Mouse (Mus musculus) limb, embryonic 12.5 days (tissue): ENCODE measurements around the gene Ubash3b. TPM values are rescaled to one million over a fixed set of nuclear protein-coding genes. Genes with fewer than 3 reads are reported as not detected.

Source experiments
- ATAC-seq: fragments of 200-750 bp; cut with Nextera tagmentation; 2 replicates; pipeline ENCODE4 v1.8.0; 2017; ENCODE audit warnings: low read depth, moderate TSS enrichment; ENCODE audit not compliant: insufficient number of reproducible peaks, insufficient read depth, low FRiP score, low TSS enrichment
- H3K27ac ChIP-seq: fragments of 300-500 bp; sonication (generic); 2 replicates; pipeline ENCODE4 v1.5.1; 2016; ENCODE audit warnings: mild to moderate bottlenecking, moderate library complexity
- H3K27me3 ChIP-seq: fragments of 300-500 bp; sonication (generic); 2 replicates; pipeline ENCODE4 v1.6.1; 2016; ENCODE audit warnings: mild to moderate bottlenecking, moderate library complexity
- H3K36me3 ChIP-seq: fragments of 300-500 bp; sonication (generic); 2 replicates; pipeline ENCODE4 v1.6.1; 2016; ENCODE audit warnings: mild to moderate bottlenecking, moderate library complexity
- H3K4me1 ChIP-seq: fragments of 300-500 bp; sonication (generic); replicated peaks from 2 replicates; pipeline ENCODE4 v1.6.1; 2016
- H3K4me2 ChIP-seq: fragments of 300-500 bp; sonication (generic); 2 replicates; pipeline ENCODE4 v1.6.1; 2016; ENCODE audit warnings: mild to moderate bottlenecking, moderate library complexity
- H3K4me3 ChIP-seq: fragments of 300-500 bp; sonication (generic); replicated peaks from 2 replicates; pipeline ENCODE4 v1.5.1; 2016; ENCODE audit warnings: mild to moderate bottlenecking
- H3K9ac ChIP-seq: fragments of 300-500 bp; sonication (generic); replicated peaks from 2 replicates; pipeline ENCODE4 v1.6.1; 2016; ENCODE audit warnings: mild to moderate bottlenecking, moderate library complexity
- H3K9me3 ChIP-seq: fragments of 300-500 bp; sonication (generic); 2 replicates; pipeline ENCODE4 v1.6.1; 2016; ENCODE audit warnings: mild to moderate bottlenecking, moderate library complexity
- WGBS: fragments of 180-500 bp; shearing (Covaris S2); methylation state at CpG from one replicate; pipeline ENCODE4 v1.1.7; 2016; 5-methylcytosine and 5-hydroxymethylcytosine counted together
- polyA plus RNA-seq: library from polyadenylated mRNA; unstranded; fragments of >200 nt; fragmentation: Nextera tagmentation; extraction: Ambion mirVana; gene quantifications from 2 replicates; pipeline ENCODE4 v1.2.1, GENCODE M21; 2016

Ubash3b gene
- polyA plus RNA-seq, 1 experiment from 2014 or later, result 6.5 TPM

DNA sequence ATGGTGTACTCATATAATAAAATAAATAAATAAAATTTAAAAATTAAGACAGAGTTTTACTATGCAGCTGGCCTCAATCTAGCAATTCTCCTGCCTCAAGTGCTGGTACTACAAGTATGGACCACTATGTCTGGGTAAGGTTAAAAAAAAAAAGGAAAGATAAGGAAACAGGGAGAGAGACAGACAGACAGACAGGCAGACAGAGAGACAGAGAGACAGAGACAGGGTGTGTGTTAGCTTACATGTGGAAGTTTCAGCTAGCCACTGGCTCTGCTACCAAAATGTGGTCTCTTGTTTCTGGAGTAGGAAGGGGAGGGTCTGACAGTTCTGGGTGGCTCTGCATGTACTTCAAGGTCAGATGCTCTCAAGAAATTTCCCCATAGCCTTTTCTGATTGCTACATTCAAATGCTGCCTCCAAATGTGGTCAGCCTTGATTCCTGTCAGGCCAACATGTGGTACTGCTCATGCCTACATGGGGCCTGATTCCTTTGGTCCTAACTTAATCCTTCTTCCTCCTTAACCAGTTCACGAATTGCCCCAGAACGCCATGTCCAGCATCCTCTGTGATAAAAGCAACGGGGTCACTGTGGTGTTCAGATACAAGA lies 89.5 kb downstream of the Ubash3b start:
- WGBS, result 46% methylated on average over 3 of the region's 3 CpGs
- Histone ChIP-seq H3K4me3 (no peak overlapping the region), H3K36me3 (no peaks in the 10 kb centered on the region), H3K4me1 (peaks cover 36% of the 10 kb centered on the region), H3K9me3 (no peaks in the 10 kb centered on the region), H3K4me2 (no peak overlapping the region), H3K9ac (no peak overlapping the region), H3K27me3 (no peaks in the 10 kb centered on the region), H3K27ac (no peak overlapping the region)
- ATAC-seq, result no peak

DNA sequence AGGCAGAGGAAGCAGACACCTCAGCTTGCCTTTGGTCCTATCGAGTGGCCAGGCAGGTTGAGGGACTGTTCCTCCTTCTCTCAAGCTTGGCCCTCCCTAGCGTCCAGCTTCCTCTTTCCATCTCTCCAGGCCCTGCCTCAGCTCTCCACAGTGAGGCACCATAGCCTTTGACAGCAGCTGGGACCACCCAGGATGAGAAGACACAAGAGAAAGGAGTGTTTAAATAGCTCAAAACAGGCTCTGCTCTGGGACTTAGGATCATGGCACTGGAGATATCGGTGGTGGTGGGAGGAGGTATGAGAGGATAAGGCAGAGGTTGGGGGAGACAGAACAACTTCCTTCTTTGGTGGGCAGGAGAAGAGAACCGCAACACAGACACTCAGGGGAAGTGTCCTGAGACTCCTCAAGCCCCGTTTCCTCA lies 90.7 kb downstream of the Ubash3b start:
- no peak overlapping the region for H3K9ac ChIP-seq
- WGBS, result 63% methylated on average over 5 of the region's 5 CpGs
- H3K27ac ChIP-seq, result no peak overlapping the region
- H3K4me1 ChIP-seq, result peaks cover 29% of the 10 kb centered on the region
- no peaks in the 10 kb centered on the region for H3K9me3 ChIP-seq
- H3K4me3 ChIP-seq, result no peak overlapping the region
- H3K27me3 ChIP-seq, result no peaks in the 10 kb centered on the region
- H3K4me2 ChIP-seq, result no peak overlapping the region
- ATAC-seq, result no peak
- no peaks in the 10 kb centered on the region for H3K36me3 ChIP-seq

DNA sequence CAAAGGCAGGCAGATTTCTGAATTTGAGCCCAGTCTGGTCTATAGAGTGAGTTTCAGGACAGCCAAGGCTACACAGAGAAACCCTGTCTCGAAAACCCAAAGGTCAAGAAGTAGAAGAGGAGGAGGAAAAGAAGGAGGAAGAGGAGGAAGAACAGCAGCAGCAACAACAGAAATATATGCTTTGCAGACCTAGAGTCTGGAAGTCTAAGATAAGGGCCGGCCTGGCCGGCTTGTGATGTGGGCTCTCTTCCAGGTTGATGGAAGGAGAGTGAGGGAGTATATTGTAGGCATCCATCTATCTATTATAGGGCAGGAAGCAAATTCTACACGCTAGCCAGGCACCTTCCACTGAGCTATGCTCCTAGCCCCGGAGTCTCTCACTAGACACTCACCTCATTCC lies 92.0 kb downstream of the Ubash3b start:
- ATAC-seq, result no peak
- WGBS, result 93% methylated on average over 5 of the region's 5 CpGs

DNA sequence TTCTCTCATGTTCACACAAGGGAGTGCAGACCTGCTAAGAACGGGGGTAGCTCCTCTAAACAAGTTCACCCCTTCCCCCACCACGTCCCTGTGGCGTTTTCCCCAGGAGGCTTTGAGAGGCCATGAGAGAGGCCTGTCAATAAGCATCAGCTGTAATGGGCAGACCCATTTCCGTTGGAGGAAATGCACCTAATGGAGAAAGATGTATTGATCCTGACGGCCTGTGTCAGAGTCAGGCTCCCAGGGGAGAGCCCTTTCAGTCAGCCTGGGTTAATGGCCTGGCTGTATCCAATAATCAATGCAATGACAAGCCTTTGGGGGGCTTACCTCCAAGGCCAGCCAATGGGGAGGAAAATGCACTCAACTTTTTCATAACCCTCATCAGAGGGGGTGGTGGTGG lies 100.1 kb downstream of the Ubash3b start:
- no peaks in the 10 kb centered on the region for H3K36me3 ChIP-seq
- no peak overlapping the region for H3K27ac ChIP-seq
- peaks cover 16% of the 10 kb centered on the region for H3K4me1 ChIP-seq
- 24% methylated on average over 5 of the region's 5 CpGs for WGBS
- H3K27me3 ChIP-seq, result no peaks in the 10 kb centered on the region
- H3K9me3 ChIP-seq, result no peaks in the 10 kb centered on the region
- H3K9ac ChIP-seq, result no peak overlapping the region
- H3K4me2 ChIP-seq, result no peak overlapping the region
- ATAC-seq, result no peak
- no peak overlapping the region for H3K4me3 ChIP-seq

More for the DNA sequence above, 92.0 kb downstream of the Ubash3b start:
- no peaks in the 10 kb centered on the region for H3K36me3 ChIP-seq
- H3K4me1 ChIP-seq, result peaks cover 29% of the 10 kb centered on the region
- H3K9ac ChIP-seq, result no peak overlapping the region
- no peaks in the 10 kb centered on the region for H3K9me3 ChIP-seq
- no peak overlapping the region for H3K4me3 ChIP-seq
- no peaks in the 10 kb centered on the region for H3K27me3 ChIP-seq
- no peak overlapping the region for H3K27ac ChIP-seq
- H3K4me2 ChIP-seq, result no peak overlapping the region

DNA sequence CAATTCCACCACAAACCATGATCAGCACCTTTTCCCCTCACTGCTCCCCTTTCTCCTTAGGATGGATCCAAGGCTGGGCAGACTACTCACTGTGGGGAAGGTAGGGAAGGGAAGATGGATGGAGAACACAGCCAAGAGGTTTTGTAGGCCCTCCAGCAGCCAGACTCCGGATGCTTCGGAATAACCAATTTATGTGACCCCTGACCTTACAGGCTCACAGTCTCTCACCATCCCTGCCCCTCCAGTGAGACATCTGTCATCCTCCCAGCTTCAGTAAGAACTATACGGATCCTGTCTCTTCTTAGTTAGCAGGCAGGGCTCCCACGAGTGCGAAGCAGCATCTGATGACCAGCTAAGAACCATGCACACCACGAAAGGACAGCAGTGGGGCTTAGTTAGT lies 100.9 kb downstream of the Ubash3b start:
- ATAC-seq, result no peak
- Histone ChIP-seq H3K36me3 (no peaks in the 10 kb centered on the region), H3K9ac (no peak overlapping the region), H3K27me3 (no peaks in the 10 kb centered on the region), H3K4me2 (no peak overlapping the region), H3K9me3 (no peaks in the 10 kb centered on the region), H3K27ac (no peak overlapping the region), H3K4me3 (no peak overlapping the region), H3K4me1 (peaks cover 16% of the 10 kb centered on the region)
- WGBS, result 77% methylated on average over 6 of the region's 6 CpGs

DNA sequence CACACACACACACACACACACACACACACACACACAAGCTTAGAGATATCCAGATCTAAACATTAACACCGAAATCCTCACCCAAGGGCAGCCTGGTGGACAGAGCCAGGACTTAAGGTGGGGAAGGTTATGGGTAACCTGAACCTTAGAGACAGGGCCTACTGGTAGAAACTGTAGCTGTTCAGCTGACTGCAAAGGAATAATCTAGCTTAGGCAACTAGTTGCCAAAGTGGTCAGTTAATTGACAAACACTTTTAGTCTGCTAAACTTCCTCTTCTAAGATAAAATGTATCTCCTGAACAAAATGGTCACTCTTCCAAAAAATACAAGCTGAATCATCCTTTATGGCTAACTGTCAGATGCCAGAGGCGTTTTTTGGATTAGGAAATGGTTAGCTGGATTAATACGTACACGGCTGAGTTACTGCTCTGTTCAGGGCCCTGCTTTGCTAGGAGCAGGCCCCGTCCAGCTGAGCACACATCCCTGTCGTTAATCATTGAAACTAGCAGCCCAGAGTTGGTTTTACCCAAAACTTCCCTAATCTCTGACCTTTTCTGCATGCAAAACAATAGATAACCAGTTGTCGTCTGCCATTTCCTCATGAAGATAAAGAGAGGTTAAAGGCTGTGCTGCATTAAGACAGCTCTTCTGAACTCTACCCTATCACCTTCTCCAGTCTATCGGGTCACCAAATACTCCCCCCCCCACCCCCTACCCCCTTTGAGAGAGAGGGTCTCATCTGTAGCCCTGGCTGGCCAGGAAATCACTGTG lies 102.5 kb downstream of the Ubash3b start:
- Histone ChIP-seq H3K27ac (no peak overlapping the region), H3K4me3 (no peak overlapping the region), H3K27me3 (no peaks in the 10 kb centered on the region), H3K4me1 (peaks cover 16% of the 10 kb centered on the region), H3K4me2 (no peak overlapping the region), H3K9ac (no peak overlapping the region), H3K9me3 (no peaks in the 10 kb centered on the region), H3K36me3 (no peaks in the 10 kb centered on the region)
- 64% methylated on average over 8 of the region's 8 CpGs for WGBS
- ATAC-seq, result no peak

DNA sequence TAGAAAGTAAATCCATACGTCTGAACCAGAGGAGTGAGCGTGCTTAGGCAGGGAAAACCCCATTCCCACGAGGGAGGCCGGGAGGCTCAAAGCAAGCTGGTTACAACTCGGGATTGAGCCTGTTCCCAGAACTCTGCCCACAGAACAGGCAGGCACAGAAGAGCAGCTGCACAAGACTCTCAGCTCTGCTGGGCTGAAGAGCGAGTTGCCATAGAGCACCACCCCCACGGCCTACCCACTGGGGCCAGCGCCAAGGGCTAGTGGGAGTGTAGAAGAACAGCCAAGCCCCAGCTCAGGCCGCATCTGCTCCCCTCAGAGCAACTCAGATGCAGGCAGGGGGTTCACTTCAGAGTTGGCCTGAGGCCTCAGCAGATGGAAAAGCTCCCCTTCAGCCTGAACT lies 107.3 kb downstream of the Ubash3b start:
- 84% methylated on average over 9 of the region's 9 CpGs for WGBS
- Histone ChIP-seq H3K9ac (no peak overlapping the region), H3K4me1 (no peaks in the 10 kb centered on the region; the same call in 1 of the 2 replicates), H3K4me3 (no peak overlapping the region), H3K27ac (no peak overlapping the region), H3K36me3 (no peaks in the 10 kb centered on the region), H3K9me3 (no peaks in the 10 kb centered on the region), H3K4me2 (no peak overlapping the region), H3K27me3 (no peaks in the 10 kb centered on the region)
- no peak for ATAC-seq

DNA sequence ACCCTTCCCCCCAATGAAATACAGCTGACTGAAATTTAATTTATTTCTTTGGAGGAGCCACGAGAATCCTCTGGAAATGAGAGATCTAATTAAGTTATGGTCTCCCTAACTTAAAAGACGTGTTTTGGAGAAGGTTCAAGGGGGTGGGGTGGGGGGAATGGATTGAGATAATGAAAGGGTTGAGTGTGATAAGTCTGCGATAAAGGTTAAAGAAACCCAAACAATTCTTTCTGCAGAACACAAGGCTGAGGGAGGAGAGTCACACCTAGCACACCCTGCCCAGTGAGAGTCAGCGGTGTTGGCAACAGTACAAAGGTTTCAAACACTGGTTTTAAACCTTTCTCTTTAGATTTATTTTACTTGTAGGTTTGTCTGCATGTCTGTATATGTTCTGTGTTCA lies 108.0 kb downstream of the Ubash3b start:
- H3K27me3 ChIP-seq, result no peaks in the 10 kb centered on the region
- 74% methylated on average over 4 of the region's 4 CpGs for WGBS
- H3K36me3 ChIP-seq, result no peaks in the 10 kb centered on the region
- H3K9ac ChIP-seq, result no peak overlapping the region
- ATAC-seq, result no peak
- no peaks in the 10 kb centered on the region for H3K9me3 ChIP-seq
- no peak overlapping the region for H3K4me3 ChIP-seq
- no peak overlapping the region for H3K4me2 ChIP-seq
- no peaks in the 10 kb centered on the region; the same call in 1 of the 2 replicates for H3K4me1 ChIP-seq
- H3K27ac ChIP-seq, result no peak overlapping the region

DNA sequence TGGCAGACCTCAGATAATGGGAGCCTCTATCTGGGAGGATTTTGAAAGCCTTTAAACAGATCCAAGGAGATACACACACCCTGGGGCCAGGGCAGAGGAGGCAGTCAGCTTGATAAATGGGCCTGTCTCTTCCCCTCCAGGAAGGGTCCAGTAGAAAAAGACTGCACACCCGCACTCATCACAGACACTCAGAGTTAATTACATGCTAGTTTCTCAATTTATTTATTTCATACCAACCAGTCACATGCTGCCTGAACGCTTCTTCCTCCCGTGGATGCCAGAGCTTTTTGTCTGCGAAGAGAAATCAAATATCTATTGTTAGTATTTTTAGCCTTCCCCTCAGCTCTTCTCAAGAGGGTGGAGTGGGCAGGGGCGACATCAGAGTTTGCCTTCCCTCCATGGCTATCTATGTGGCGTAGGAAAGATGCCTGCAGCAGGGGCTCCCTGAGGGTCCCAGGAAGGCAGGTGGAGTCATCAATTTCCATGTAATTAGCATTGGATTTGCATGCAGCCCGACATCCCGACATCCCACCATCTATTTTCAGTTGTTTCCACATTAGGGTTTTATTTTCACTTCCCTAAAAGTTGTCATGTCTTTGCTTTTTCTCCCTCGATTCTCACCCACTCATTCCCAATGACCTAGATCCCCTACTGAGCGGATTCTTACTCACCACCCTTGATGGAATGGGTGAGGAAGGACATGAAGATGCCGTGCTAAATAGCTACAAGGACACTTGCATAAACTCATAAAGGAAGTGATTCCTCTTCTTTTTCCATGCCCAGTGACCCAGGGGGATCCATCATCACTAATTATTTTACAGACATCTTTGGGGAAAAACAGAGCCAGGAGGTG lies 110.2 kb downstream of the Ubash3b start:
- WGBS, result 71% methylated on average over 11 of the region's 11 CpGs
- Histone ChIP-seq H3K9ac (no peak overlapping the region), H3K9me3 (no peaks in the 10 kb centered on the region), H3K27ac (no peak overlapping the region), H3K4me1 (no peaks in the 10 kb centered on the region; the same call in 1 of the 2 replicates), H3K36me3 (no peaks in the 10 kb centered on the region), H3K27me3 (no peaks in the 10 kb centered on the region), H3K4me3 (no peak overlapping the region), H3K4me2 (no peak overlapping the region)
- ATAC-seq, result no peak

DNA sequence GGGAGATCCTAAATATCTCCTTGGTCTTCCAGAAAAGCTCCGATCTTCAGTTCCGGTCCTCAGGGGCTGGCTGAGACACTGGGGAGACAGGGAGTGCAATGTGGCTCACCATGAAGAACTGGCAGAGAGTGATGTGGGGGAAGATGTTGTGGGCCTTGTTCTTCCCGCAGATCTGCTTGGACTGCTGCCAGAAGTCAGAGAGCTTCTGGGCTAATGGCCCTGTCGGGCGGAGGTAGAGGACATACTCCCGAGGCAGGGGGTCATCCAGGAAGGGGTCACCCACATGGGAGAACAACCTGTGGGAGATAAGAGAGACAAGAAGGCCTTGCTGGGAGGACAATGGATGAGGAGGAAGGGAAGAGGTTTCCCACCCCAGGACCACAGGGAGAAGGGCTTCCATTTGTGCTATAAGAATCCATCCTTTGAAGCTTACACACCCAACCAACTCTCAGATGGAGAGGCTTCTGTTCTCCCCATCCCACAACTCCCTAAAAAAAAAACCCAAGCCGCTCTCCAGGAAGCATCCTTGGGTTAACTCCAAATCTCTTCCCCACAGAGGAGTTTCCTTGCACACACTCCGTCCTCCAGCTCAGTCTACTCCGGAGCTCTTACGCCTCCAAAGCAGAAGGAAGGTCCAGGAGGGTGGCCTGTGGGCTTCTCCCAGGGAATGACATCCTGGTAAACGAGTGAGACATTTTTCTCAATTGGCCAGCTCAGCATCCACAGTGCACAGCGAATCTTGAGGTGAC lies 111.0 kb downstream of the Ubash3b start:
- H3K4me3 ChIP-seq, result no peak overlapping the region
- WGBS, result 82% methylated on average over 12 of the region's 12 CpGs
- no peak for ATAC-seq
- H3K27me3 ChIP-seq, result no peaks in the 10 kb centered on the region
- no peaks in the 10 kb centered on the region for H3K36me3 ChIP-seq
- H3K9ac ChIP-seq, result no peak overlapping the region
- H3K4me2 ChIP-seq, result no peak overlapping the region
- no peaks in the 10 kb centered on the region; the same call in 1 of the 2 replicates for H3K4me1 ChIP-seq
- no peak overlapping the region for H3K27ac ChIP-seq
- no peaks in the 10 kb centered on the region for H3K9me3 ChIP-seq

DNA sequence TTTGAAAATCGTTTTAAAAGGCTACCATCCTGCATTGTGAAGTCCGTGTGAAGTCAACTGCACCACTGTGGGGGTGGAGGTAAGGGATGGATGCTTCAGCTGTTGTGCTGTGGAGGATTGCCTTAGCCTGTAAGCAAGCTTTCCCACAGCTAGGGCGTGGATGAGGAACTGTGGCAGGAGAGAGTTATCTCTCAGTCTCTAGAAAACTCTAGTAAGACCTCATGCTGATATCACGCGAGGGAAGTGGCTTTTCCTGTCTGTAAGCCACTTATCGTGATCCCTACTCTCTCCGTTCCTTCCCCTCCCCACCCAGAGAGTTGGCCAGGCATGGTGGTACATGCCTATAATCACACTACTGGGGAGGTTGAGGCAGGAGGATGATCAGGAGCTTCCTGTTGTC lies 112.2 kb downstream of the Ubash3b start:
- Histone ChIP-seq H3K9me3 (no peaks in the 10 kb centered on the region), H3K36me3 (no peaks in the 10 kb centered on the region), H3K4me2 (no peak overlapping the region), H3K27me3 (no peaks in the 10 kb centered on the region), H3K4me3 (no peak overlapping the region), H3K27ac (no peak overlapping the region), H3K9ac (no peak overlapping the region), H3K4me1 (no peaks in the 10 kb centered on the region; the same call in 1 of the 2 replicates)
- WGBS, result 88% methylated on average over 7 of the region's 7 CpGs
- ATAC-seq, result no peak
